Mouse (Mus musculus) regulatory T cell (primary cell): ENCODE data around the gene E130208F15Rik.

Experiments
- in situ Hi-C: fragments of 300-600 bp; cut with MboI, MseI; formaldehyde crosslinking; loops from one replicate; pipeline ENCODE4 v1.15.1; 2025; ENCODE audit warnings: high pct_unique_total_duplicates

E130208F15Rik gene

GRCm38 (mm10) chr7:30333436-30333835 is 11.9 kb downstream of the E130208F15Rik start:
- in situ Hi-C loops, result no loop called here

- in situ Hi-C loops, result no loop called here
Measured at GRCm38 (mm10) chr7:30334563-30334962, 13.0 kb downstream of the E130208F15Rik start.

GRCm38 (mm10) chr7:30335688-30336087 is 14.1 kb downstream of the E130208F15Rik start:
- in situ Hi-C loops, result no loop called here

GRCm38 (mm10) chr7:30336384-30336783 is 14.8 kb downstream of the E130208F15Rik start:
- in situ Hi-C loops, result no loop called here

- in situ Hi-C loops, result no loop called here
Measured at GRCm38 (mm10) chr7:30339432-30340109, 18.0 kb downstream of the E130208F15Rik start.

GRCm38 (mm10) chr7:30346635-30347379 is 25.3 kb downstream of the E130208F15Rik start:
- in situ Hi-C loops, result no loop called here

GRCm38 (mm10) chr7:30347828-30348227 is 26.3 kb downstream of the E130208F15Rik start:
- in situ Hi-C loops, result no loop called here

- in situ Hi-C loops, result no loop called here
Measured at GRCm38 (mm10) chr7:30353279-30353822, 31.8 kb downstream of the E130208F15Rik start.

- in situ Hi-C loops, result no loop called here
Measured at GRCm38 (mm10) chr7:30354059-30354458, 32.5 kb downstream of the E130208F15Rik start.

- in situ Hi-C loops, result no loop called here
Measured at GRCm38 (mm10) chr7:30358378-30359186, 37.0 kb downstream of the E130208F15Rik start.

GRCm38 (mm10) chr7:30359276-30359865 is 37.8 kb downstream of the E130208F15Rik start:
- in situ Hi-C loops, result no loop called here

- in situ Hi-C loops, result loop anchor here (10.0 kb wide), 1 partner anchor 115 kb away; no protein-coding TSS in a partner anchor
Measured at GRCm38 (mm10) chr7:30360028-30360427, 38.5 kb downstream of the E130208F15Rik start.

- in situ Hi-C loops, result loop anchor here (10.0 kb wide), 1 partner anchor 112 kb away; no protein-coding TSS in a partner anchor
Measured at GRCm38 (mm10) chr7:30362652-30363343, 41.3 kb downstream of the E130208F15Rik start, which contains the start of gene Lrfn3. Gene Lrfn3, minus strand, starts transcription at chr7:30362772.

- in situ Hi-C loops, result loop anchor here (10.0 kb wide), 1 partner anchor 111 kb away; no protein-coding TSS in a partner anchor
Measured at GRCm38 (mm10) chr7:30363344-30363738, 41.8 kb downstream of the E130208F15Rik start.

- in situ Hi-C loops, result loop anchor here (10.0 kb wide), 1 partner anchor 107 kb away; no protein-coding TSS in a partner anchor
Measured at GRCm38 (mm10) chr7:30367466-30367865, 45.9 kb downstream of the E130208F15Rik start.
